Mouse (Mus musculus) heart, embryonic 11.5 days (tissue): Measurements from ENCODE around the gene Carmil1. TPM values are rescaled to one million over a fixed set of nuclear protein-coding genes. Genes with fewer than 3 reads are reported as not detected.

Experiments used
- ATAC-seq: fragments of 200-750 bp; cut with Nextera tagmentation; replicated peaks from 2 replicates; pipeline ENCODE4 v1.8.0; 2017; ENCODE audit warnings: moderate library complexity; ENCODE audit not compliant: insufficient number of reproducible peaks, low FRiP score, low TSS enrichment
- H3K27ac ChIP-seq: fragments of 300-500 bp; sonication (generic); 2 replicates; pipeline ENCODE4 v1.5.1; 2014; ENCODE audit warnings: mild to moderate bottlenecking, low read depth, low read length
- H3K27me3 ChIP-seq: fragments of 300-500 bp; sonication (generic); 2 replicates; pipeline ENCODE4 v1.6.1; 2014; ENCODE audit warnings: mild to moderate bottlenecking, low read length, mixed read lengths; ENCODE audit not compliant: control insufficient read depth, insufficient read depth
- H3K36me3 ChIP-seq: fragments of 300-500 bp; sonication (generic); 2 replicates; pipeline ENCODE4 v1.6.1; 2014; ENCODE audit warnings: mild to moderate bottlenecking, low read length, moderate library complexity, mixed read lengths; ENCODE audit not compliant: control insufficient read depth, insufficient read depth
- H3K4me1 ChIP-seq: fragments of 300-500 bp; sonication (generic); 2 replicates; pipeline ENCODE4 v1.6.1; 2014; ENCODE audit warnings: low read length; ENCODE audit not compliant: control insufficient read depth, insufficient read depth
- H3K4me2 ChIP-seq: fragments of 300-500 bp; sonication (generic); 2 replicates; pipeline ENCODE4 v1.6.1; 2014; ENCODE audit warnings: mild to moderate bottlenecking, moderate library complexity
- H3K4me3 ChIP-seq: fragments of 300-500 bp; sonication (generic); 2 replicates; pipeline ENCODE4 v1.5.1; 2014; ENCODE audit warnings: low read depth, low read length
- H3K9ac ChIP-seq: fragments of 300-500 bp; sonication (generic); 2 replicates; pipeline ENCODE4 v1.6.1; 2014; ENCODE audit warnings: mild to moderate bottlenecking, low read depth, low read length, moderate library complexity
- H3K9me3 ChIP-seq: fragments of 300-500 bp; sonication (generic); replicated peaks from 2 replicates; pipeline ENCODE4 v1.6.1; 2016; ENCODE audit warnings: low read length; ENCODE audit not compliant: control insufficient read depth
- WGBS: fragments of 180-500 bp; shearing (Covaris S2); extraction: QIAGEN DNeasy Blood & Tissue Kit; methylation state at CpG from one replicate; pipeline ENCODE4 v1.1.7; 2014; ENCODE audit not compliant: insufficient replicate concordance; 5-methylcytosine and 5-hydroxymethylcytosine counted together
- polyA plus RNA-seq: library from polyadenylated mRNA; unstranded; fragments of >200 nt; fragmentation: Nextera tagmentation; extraction: Ambion mirVana; gene quantifications from 2 replicates; pipeline ENCODE4 v1.2.1, GENCODE M21; 2014

Carmil1 gene
- polyA plus RNA-seq, 1 experiment from 2014 or later = 8.4 TPM

DNA sequence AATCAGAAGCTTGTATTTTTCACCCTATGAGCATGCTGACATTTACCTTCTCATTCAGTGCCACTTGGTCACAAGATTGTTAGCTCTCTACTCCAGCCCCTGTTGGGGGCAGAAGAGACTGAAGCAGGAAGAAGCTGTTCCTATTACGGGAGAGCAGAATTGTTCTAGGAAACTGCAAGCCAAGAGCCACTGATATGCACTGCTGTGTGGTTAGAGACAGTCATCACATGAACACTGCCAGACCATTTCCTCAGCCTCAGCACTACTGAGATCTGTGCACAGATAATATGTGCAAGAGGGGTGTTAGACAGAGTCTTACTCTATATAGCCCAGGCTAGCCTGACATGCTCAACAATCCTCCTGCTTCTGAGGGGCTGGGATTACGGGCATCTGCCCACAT, 69.4 kb downstream of the Carmil1 start:
- ATAC-seq = no peak
- H3K4me1 ChIP-seq = no peaks in the 10 kb centered on the region
- no peak overlapping the region for H3K4me3 ChIP-seq
- H3K27me3 ChIP-seq = no peaks in the 10 kb centered on the region
- no peak overlapping the region for H3K9ac ChIP-seq
- no peak overlapping the region for H3K27ac ChIP-seq
- H3K9me3 ChIP-seq = no peaks in the 10 kb centered on the region
- no peaks in the 10 kb centered on the region for H3K36me3 ChIP-seq
- WGBS = 50% methylated on average over 2 of the region's 2 CpGs
- no peak overlapping the region for H3K4me2 ChIP-seq

DNA sequence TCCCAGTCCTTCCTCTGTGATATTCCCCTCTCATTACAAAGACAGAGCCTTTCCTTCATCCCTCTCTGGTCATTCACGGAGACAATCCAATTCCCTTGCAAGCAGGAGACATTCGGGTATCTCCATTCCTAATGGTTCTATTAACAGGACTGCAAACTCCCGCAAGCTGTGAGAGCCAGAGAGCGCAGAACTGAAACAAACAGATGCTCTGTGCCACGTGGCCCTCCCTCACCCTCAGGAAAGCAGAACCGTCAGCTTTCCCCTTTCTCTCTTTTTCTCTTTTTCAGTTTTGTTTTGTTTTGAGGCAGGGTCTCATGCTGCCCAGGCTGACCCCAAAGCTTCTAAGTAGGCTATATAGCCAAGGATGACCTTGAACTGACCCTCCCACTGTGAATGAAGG, 74.5 kb downstream of the Carmil1 start:
- H3K27ac ChIP-seq = no peak overlapping the region
- H3K4me1 ChIP-seq = no peaks in the 10 kb centered on the region
- H3K36me3 ChIP-seq = no peaks in the 10 kb centered on the region
- no peak overlapping the region for H3K9ac ChIP-seq
- whole genome bisulfite sequencing = 77% methylated on average over 6 of the region's 6 CpGs
- H3K27me3 ChIP-seq = no peaks in the 10 kb centered on the region
- no peaks in the 10 kb centered on the region for H3K9me3 ChIP-seq
- H3K4me2 ChIP-seq = no peak overlapping the region
- H3K4me3 ChIP-seq = no peak overlapping the region
- ATAC-seq = no peak

DNA sequence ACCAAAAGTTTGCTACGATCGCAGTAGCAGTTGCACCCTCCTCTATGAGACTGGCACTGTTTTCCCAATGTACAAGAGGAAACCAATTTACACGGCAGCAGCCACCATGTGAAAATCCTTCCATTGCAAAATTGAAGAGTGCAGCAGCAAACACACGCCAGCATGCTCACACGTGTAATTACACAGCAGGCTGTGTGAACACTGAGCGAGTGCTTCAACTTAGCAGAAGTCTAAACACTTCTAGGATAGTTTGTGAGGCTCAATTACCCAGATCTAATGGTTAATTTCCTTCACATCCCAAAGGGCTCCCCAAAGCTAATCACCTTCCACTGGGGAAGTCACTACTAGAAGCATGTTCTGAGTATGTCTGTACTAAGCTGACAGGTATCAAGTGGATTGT, 78.3 kb downstream of the Carmil1 start:
- Histone ChIP-seq H3K9me3 (no peaks in the 10 kb centered on the region), H3K36me3 (no peaks in the 10 kb centered on the region), H3K4me2 (no peak overlapping the region), H3K27me3 (no peaks in the 10 kb centered on the region), H3K9ac (no peak overlapping the region), H3K4me1 (no peaks in the 10 kb centered on the region; the same call in 1 of the 2 replicates), H3K27ac (no peak overlapping the region), H3K4me3 (no peak overlapping the region)
- ATAC-seq = no peak
- WGBS = 84% methylated on average over 6 of the region's 6 CpGs

DNA sequence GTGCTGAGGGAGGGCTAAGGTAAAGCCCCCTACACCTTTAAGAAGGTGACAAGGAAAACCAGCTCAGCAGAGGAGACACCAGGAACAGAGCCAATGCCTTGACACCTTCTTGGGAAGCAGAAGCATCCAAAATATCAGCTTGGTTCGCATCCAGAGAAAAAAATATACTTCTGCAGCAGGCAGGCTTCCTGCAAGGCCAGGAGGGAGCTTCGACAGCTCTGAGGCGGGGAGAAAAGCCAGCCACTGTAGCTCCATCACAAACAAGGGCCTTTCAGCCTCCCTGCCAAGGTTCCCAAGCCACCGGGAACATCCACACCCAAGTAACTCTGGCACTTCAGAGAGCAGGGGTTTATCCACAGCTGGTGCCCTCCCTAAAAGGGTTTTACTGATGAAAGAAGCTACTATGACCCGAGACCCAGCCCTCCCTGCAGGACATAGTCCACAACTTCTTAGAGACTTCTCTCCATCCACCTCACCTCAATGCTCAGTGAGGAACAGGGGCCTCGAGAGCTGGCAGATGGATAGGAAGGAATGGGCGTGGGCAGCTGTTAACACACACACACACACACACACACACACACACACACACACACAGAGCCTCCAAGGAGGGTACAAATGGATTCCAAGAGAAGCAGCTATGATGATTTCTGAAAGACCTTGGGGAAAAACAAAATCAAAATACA, 80.6 kb downstream of the Carmil1 start:
- WGBS = 52% methylated on average over 7 of the region's 7 CpGs
- Histone ChIP-seq H3K27ac (no peak overlapping the region), H3K4me1 (no peaks in the 10 kb centered on the region; the same call in 1 of the 2 replicates), H3K27me3 (no peaks in the 10 kb centered on the region), H3K4me3 (no peak overlapping the region), H3K9me3 (no peaks in the 10 kb centered on the region), H3K9ac (no peak overlapping the region), H3K36me3 (no peaks in the 10 kb centered on the region), H3K4me2 (no peak overlapping the region)
- ATAC-seq = no peak

- H3K9me3 ChIP-seq = no peaks in the 10 kb centered on the region; the same call in 1 of the 2 replicates
- H3K27me3 ChIP-seq = no peaks in the 10 kb centered on the region
- no peak overlapping the region for H3K9ac ChIP-seq
- no peaks in the 10 kb centered on the region; the same call in 1 of the 2 replicates for H3K4me1 ChIP-seq
- H3K4me2 ChIP-seq = no peak overlapping the region
- no peaks in the 10 kb centered on the region for H3K36me3 ChIP-seq
- WGBS = 73% methylated on average over 2 of the region's 2 CpGs
- no peak overlapping the region for H3K27ac ChIP-seq
- no peak overlapping the region for H3K4me3 ChIP-seq
- ATAC-seq = no peak
Observed at GRCm38 (mm10) chr13:24198396-24198924, 82.1 kb downstream of the Carmil1 start.

GRCm38 (mm10) chr13:24195371-24195770, 85.2 kb downstream of the Carmil1 start:
- Histone ChIP-seq H3K9me3 (no peaks in the 10 kb centered on the region; the same call in 1 of the 2 replicates), H3K27ac (no peak overlapping the region), H3K9ac (no peak overlapping the region), H3K27me3 (no peaks in the 10 kb centered on the region), H3K4me2 (no peak overlapping the region), H3K36me3 (no peaks in the 10 kb centered on the region), H3K4me1 (no peaks in the 10 kb centered on the region; the same call in 1 of the 2 replicates), H3K4me3 (no peak overlapping the region)
- 86% methylated on average over 3 of the region's 3 CpGs for WGBS
- no peak for ATAC-seq

- 78% methylated on average over 5 of the region's 5 CpGs for WGBS
- no peaks in the 10 kb centered on the region for H3K27me3 ChIP-seq
- no peaks in the 10 kb centered on the region for H3K4me1 ChIP-seq
Observed at GRCm38 (mm10) chr13:24194018-24194417, 86.6 kb downstream of the Carmil1 start.

GRCm38 (mm10) chr13:24190875-24191663, 89.5 kb downstream of the Carmil1 start:
- no peak overlapping the region for H3K9ac ChIP-seq
- 78% methylated on average over 9 of the region's 9 CpGs for WGBS

More at GRCm38 (mm10) chr13:24194018-24194417, 86.6 kb downstream of the Carmil1 start:
- Histone ChIP-seq H3K9ac (no peak overlapping the region), H3K9me3 (no peaks in the 10 kb centered on the region; the same call in 1 of the 2 replicates), H3K4me2 (no peak overlapping the region), H3K27ac (no peak overlapping the region), H3K4me3 (no peak overlapping the region), H3K36me3 (no peaks in the 10 kb centered on the region)
- no peak for ATAC-seq

More at GRCm38 (mm10) chr13:24190875-24191663, 89.5 kb downstream of the Carmil1 start:
- peaks cover 5% of the 10 kb centered on the region; the same call in 1 of the 2 replicates for H3K4me1 ChIP-seq
- H3K36me3 ChIP-seq = no peaks in the 10 kb centered on the region
- ATAC-seq = no peak
- H3K27ac ChIP-seq = no peak overlapping the region
- no peak overlapping the region for H3K4me3 ChIP-seq
- no peaks in the 10 kb centered on the region; the same call in 1 of the 2 replicates for H3K9me3 ChIP-seq
- no peaks in the 10 kb centered on the region for H3K27me3 ChIP-seq
- no peak overlapping the region for H3K4me2 ChIP-seq
